Mouse (Mus musculus): Measurements from ENCODE around the gene Nfkbiz.
A peak's percentile ranks its signal among the peaks of the same experiment; 100 is the strongest.
"Not testable (repeated sequence)": the region's sequence is repeated elsewhere in the genome, so short reads cannot be mapped to it uniquely, and the experiment has no call there.

Gene Nfkbiz

DNA sequence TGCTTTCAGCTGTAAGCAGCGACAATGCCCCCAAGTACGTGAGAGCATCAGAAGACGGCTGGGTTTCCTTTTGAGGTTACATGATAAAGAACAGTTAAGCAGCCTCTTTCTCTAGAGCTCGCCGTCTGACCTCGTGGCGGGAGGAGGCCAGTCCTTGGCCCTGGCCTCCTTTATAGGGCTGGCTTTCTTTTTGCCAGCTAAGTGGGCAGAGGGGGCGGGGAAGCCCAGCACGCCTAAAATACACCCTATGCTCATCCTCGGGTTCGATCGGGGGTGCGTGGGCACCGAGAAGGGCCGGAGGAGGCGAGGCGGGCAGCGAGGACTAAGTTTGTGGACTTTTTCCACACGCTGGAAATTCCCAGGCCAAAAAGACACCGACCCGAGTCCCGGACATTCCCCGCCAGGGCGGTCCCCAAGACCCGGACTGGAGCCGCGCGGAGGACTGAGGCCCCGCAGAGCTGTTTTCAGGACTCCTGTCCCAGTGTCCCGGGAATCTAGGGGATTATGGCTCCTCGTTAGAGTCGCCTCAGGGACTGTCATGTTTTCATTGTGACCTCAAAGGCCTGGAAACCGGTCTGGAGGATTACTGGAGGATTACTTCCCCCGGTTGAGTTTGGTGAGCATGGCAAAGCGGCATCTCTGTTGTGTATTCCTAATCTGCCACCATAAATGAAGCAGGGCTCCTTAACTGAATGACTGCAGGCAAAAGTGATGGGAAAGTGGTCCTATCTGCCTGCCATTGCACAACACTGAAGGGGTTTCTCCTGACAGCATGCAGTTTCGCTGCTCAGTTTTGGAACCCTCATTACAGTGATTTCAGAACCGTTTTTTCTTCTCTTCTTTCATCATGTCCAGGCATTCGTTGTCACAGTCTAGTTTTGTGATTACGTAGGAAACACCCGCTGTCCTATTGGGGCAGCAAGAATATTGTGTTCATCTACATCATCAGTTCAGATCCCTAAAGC is at the start of gene Nfkbiz:
Gene Nfkbiz (minus strand): TSS at position 390 of the 965 bp plus-strand sequence.
- DNase-seq (ENCODE audit: low read depth, low spot score) = peak; percentile 79

DNA sequence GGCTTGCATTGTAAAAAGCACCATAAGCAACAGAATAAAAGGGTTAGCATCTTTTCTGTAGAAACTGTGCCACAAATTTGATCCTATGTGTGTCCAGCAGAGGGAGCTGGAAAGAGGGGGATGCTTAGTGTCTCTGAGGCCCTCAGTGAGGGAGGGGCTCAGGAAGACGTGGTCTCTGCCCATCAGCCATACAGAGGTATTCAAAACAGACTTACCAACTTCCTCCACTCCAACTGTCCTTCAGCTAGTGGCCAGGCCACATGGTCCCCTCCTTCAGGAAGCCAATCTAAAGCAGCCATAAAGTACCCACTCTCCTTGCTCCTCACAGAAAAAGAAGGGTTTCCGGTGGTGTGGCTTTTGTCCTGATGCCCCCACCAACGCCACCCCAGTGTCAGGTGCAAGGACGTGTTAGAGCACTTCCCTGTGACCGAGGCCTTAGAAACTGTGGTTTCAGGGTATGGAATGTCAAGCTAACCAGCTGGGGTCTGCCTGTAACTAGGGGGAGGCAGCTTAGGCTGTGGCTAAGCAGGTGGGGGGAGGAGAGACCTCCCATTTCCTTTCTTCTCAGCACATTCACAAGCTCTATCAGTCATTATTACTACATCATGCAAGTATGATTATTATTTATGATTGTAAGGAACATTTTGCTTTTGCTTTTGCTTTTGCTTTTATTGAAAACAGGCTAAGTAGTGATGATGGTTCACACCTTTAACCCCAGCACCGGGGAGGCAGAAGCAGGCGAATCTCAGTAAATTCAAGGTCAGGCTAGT is 49.3 kb upstream of the Nfkbiz start:
- DNase-seq (ENCODE audit: low read depth, low spot score) = peak; percentile 77

DNA sequence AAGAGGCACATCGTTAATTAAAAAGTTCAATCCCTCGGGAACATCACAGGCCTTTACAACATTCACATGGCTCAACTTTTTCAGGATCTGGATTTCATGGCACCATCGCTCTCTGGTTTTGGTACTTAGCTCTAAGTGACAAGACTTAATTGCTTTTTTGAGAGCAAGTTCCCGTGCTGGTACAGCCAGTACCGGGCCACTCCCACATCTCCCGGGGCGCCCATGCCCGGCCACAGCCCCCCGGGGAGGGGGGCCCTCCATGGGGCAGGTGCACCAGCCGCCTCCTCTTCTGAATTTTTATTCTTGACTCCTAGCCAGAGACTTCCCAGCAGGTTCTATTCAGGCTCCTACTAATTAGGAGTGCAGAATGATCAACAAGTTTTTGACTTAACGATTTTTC is 45.5 kb upstream of the Nfkbiz start:
- no peak for DNase-seq (ENCODE audit: low read depth, low spot score)

- DNase-seq (ENCODE audit: low read depth, low spot score) = no peak
These were observed 37.3 kb upstream of the Nfkbiz start for GRCm38 (mm10) chr16:55876025-55876424.

DNA sequence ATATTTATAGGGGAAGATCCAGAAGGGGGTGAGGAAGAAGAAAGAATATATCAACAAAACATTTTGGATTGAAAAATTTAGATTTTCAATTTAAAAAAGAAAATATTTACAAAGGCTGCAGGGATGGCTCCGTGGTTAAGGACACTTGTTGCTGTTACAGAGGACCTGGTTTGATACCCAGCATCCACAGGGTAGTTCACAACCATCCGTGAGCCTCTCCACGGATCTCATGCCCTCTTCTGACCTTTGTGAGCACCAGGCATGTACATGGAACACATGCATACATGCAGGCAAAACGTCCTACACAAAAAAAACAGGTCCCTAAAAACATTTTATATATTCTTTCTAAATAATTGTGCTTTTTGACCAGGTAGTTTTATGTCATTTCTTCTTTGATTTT is 25.1 kb upstream of the Nfkbiz start:
- no peak for DNase-seq (ENCODE audit: low read depth, low spot score)

GRCm38 (mm10) chr16:55863149-55863815 is 24.6 kb upstream of the Nfkbiz start:
- peak; percentile 87 for DNase-seq (ENCODE audit: low read depth, low spot score)

- DNase-seq (ENCODE audit: low read depth, low spot score) = no peak
These were observed 22.4 kb upstream of the Nfkbiz start for GRCm38 (mm10) chr16:55861104-55861503.

DNA sequence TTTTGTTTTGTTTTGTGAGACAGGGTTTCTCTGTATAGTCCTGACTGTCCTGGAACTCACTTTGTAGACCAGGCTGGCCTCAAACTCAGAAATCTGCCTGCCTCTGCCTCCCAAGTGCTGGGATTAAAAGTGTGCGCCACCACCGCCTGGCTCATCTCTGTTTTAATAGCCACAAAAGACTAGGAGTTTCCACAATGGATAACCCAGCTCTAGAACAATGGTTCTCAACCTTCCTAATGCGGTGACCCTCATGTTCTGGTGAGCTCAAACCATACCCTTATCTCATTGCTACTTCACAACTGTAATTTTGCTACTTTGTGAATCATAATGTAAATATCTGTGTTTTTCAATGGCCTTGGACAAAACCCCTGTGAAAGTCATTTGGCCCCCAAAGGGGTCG is 20.7 kb upstream of the Nfkbiz start:
- not testable (repeated sequence) for DNase-seq (ENCODE audit: low read depth, low spot score)

- peak; percentile 90 for DNase-seq (ENCODE audit: low read depth, low spot score)
These were observed 19.8 kb upstream of the Nfkbiz start for GRCm38 (mm10) chr16:55858465-55858864.

- DNase-seq (ENCODE audit: low read depth, low spot score) = peak; percentile 94
These were observed 14.4 kb upstream of the Nfkbiz start for GRCm38 (mm10) chr16:55852943-55853727.

GRCm38 (mm10) chr16:55852515-55852914 is 13.8 kb upstream of the Nfkbiz start:
- no peak for DNase-seq (ENCODE audit: low read depth, low spot score)

- DNase-seq (ENCODE audit: low read depth, low spot score) = no peak
These were observed 11.8 kb upstream of the Nfkbiz start for GRCm38 (mm10) chr16:55850485-55850884.

DNA sequence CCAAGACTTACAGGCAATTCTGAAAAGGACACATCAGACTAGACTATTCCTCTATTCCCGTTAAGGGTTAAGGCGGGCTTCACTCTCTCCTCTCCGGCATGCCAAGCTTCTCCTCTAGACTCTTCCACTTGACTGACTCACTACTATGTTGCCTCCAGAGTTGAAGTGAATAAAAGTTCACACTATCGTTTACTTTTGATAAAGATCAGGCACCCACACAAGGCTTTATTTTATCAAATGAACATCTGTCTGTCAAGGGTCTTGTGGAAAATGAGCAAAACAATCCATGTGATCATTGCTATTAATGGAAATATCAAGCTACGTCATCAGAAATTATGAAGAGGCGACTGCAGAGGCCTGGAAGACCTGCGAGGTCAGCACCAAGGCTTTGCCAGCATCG is 9.0 kb upstream of the Nfkbiz start:
- DNase-seq (ENCODE audit: low read depth, low spot score) = peak; percentile 43

DNA sequence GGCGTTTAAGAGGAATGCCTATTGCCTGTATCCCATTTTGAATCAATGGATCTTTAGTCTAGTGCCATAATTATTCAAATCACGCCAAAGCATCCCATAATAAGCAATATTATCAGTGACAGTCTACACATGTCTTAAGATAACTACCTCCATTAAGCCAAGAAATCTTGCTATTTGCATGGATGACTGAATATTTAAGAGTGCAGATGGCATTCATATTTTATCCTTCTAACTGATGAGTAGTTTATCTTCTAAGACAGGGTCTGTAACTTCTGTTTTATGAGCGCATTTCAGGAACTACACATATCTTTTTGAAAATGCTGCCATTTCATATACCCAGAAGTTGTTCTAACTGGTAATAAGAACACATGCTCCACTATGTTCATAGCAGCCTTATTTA is 6.1 kb upstream of the Nfkbiz start:
- no peak for DNase-seq (ENCODE audit: low read depth, low spot score)

DNA sequence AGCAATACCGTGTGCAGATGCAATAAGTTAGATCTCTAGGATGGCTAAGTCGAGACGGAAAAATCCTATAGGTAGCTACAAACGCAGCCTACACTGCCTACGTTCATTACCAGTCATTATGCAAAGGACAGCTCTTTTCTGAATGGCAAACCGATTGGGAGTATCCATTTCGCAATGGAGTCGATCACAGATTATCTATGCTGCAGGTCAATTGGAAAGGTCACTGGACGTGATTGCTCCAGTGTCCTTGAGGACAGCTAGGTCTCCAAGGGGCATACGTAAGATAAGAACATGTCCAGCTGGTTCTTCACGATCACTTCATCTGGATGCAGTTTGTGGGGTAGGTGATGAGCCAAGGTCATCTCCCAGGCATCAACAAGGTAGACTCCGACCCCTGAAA is 5.2 kb upstream of the Nfkbiz start:
- DNase-seq (ENCODE audit: low read depth, low spot score) = no peak

DNA sequence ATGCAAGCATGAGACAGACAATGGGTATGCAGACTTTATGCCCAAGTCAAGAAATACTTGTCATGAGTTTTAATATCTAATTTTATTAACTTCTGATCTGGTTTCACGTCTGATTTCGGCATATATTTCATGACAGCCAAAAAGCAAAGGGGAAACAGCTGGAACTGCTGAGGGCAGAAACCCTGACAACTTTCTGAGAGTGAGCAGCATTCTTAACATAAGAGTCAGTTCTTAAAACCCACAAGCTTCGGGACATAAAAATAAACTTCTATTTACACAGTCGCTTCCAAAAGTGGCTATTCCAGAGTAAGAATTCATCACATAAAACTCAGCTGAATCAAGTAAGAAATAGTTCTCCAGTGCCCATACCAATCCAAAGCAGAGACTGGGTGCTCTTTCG is 4.4 kb upstream of the Nfkbiz start:
- no peak for DNase-seq (ENCODE audit: low read depth, low spot score)

GRCm38 (mm10) chr16:55841506-55841905 is 2.8 kb upstream of the Nfkbiz start:
- no peak for DNase-seq (ENCODE audit: low read depth, low spot score)

GRCm38 (mm10) chr16:55838129-55838509 is 580 bp downstream of the Nfkbiz start:
- DNase-seq (ENCODE audit: low read depth, low spot score) = peak; percentile 33

DNA sequence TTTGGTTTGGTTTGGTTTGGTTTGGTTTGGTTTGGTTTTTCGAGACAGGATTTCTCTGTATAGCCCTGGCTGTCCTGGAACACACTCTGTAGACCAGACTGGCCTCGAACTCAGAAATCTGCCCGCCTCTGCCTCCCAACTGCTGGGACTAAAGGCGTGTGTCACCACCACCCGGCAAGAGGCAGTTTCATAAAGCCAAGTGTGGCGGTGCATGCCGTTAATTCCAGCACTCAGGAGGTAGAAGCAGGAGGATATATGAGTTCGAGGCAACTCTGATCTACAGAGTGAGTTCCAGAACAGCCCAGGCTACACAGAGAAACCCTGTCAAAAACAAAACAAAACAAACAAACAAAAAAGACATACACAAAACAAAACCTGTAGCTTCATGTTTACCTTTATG is 1.0 kb downstream of the Nfkbiz start:
- DNase-seq (ENCODE audit: low read depth, low spot score) = peak; percentile 35

DNA sequence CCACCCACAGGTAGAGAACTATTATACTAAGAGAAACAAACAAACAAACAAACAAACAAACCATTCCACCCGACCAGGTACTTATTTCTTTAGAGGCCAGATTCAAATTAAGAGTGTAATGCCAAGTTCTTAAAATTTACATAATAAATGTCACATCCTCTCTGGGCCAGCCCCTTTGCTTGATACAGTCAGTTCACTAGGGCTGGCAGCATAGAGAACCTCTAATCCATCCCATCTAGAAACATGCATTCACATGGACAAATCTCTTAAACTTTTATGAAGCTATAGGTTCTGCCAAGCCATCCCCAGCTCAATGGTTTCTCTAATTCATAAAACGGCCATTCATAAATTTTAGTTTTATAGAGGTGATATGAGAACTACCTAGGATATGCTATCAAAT is 1.5 kb downstream of the Nfkbiz start:
- peak; percentile 60 for DNase-seq (ENCODE audit: low read depth, low spot score)

DNA sequence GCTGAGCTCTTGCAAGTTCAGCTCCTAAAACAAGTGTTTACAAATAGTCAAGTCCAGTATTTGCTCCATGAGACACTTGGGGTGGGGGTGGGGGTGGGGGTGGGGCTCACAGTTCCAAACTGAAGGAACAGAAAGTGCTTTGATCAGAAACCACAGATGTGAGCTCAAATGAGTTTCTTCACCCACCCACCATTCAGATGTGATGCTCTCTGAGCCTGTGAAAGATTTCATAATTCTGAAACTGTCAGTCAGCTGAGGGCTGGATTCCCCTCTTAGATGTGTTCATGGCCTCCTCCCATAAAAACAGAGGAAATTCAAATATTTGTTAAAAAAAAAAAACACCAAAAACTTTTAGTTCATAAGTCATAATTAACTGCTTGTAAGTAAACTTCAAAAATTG is 2.9 kb downstream of the Nfkbiz start:
- DNase-seq (ENCODE audit: low read depth, low spot score) = peak; percentile 37
